Mouse (Mus musculus) hindbrain, postnatal 0 days (tissue): ENCODE data around the gene Wbp4. TPM values are rescaled to one million over a fixed set of nuclear protein-coding genes. Genes with fewer than 3 reads are reported as not detected.
"Not testable (repeated sequence)": the region's sequence is repeated elsewhere in the genome, so short reads cannot be mapped to it uniquely, and the experiment has no call there.

Experiments
- ATAC-seq: fragments of 200-750 bp; cut with Nextera tagmentation; 2 replicates; pipeline ENCODE4 v1.8.0; 2017; ENCODE audit warnings: mild to moderate bottlenecking, moderate TSS enrichment, moderate library complexity
- DNase-seq: peaks from one replicate; pipeline ENCODE4 v3.0.0-alpha.2; 2015; ENCODE audit warnings: low spot score
- H3K27ac ChIP-seq: fragments of 300-500 bp; sonication (generic); 2 replicates; pipeline ENCODE4 v1.5.1; 2014; ENCODE audit warnings: mild to moderate bottlenecking
- H3K27me3 ChIP-seq: fragments of 300-500 bp; sonication (generic); 2 replicates; pipeline ENCODE4 v1.6.1; 2014; ENCODE audit warnings: low read length, mixed read lengths; ENCODE audit not compliant: insufficient read depth
- H3K36me3 ChIP-seq: fragments of 300-500 bp; sonication (generic); 2 replicates; pipeline ENCODE4 v1.6.1; 2014; ENCODE audit warnings: low read length, mixed read lengths; ENCODE audit not compliant: insufficient read depth
- H3K4me1 ChIP-seq: fragments of 300-500 bp; sonication (generic); 2 replicates; pipeline ENCODE4 v1.6.1; 2014; ENCODE audit warnings: antibody characterized with exemption, low read length, mixed read lengths; ENCODE audit not compliant: insufficient read depth
- H3K4me2 ChIP-seq: fragments of 300-500 bp; sonication (generic); 2 replicates; pipeline ENCODE4 v1.6.1; 2014; ENCODE audit warnings: low read depth, mild to moderate bottlenecking, low read length, moderate library complexity, mixed read lengths
- H3K4me3 ChIP-seq: fragments of 300-500 bp; sonication (generic); 2 replicates; pipeline ENCODE4 v1.5.1; 2014; ENCODE audit warnings: low read length
- H3K9ac ChIP-seq: fragments of 300-500 bp; sonication (generic); replicated peaks from 2 replicates; pipeline ENCODE4 v1.6.1; 2014; ENCODE audit warnings: mild to moderate bottlenecking, low read length, moderate library complexity, mixed read lengths
- H3K9me3 ChIP-seq: fragments of 300-500 bp; sonication (generic); 2 replicates; pipeline ENCODE4 v1.6.1; 2016; ENCODE audit warnings: low read length, mixed read lengths
- CTCF ChIP-seq: IDR thresholded peaks from 2 replicates; pipeline ENCODE4 v1.5.1; 2016; ENCODE audit warnings: antibody characterized with exemption, control low read depth, low read depth
- WGBS: fragments of 180-500 bp; shearing (Covaris S2); extraction: QIAGEN DNeasy Blood & Tissue Kit; methylation state at CpG from one replicate; pipeline ENCODE4 v1.1.7; 2014; 5-methylcytosine and 5-hydroxymethylcytosine counted together
- polyA plus RNA-seq: library from polyadenylated mRNA; unstranded; fragments of >200 nt; fragmentation: Nextera tagmentation; extraction: Ambion mirVana; gene quantifications from 2 replicates; pipeline ENCODE4 v1.2.1, GENCODE M21; 2015
- total RNA-seq: library from RNA; depleted of rRNA; stranded (reverse); fragments of >200 nt; gene quantifications from 2 replicates; pipeline ENCODE4 v1.2.3, GENCODE M21; 2014; rRNA removed

Wbp4 gene
- total and polyA plus RNA-seq, 2 experiments from 2014 or later, result 20.6 to 49.9 TPM

DNA sequence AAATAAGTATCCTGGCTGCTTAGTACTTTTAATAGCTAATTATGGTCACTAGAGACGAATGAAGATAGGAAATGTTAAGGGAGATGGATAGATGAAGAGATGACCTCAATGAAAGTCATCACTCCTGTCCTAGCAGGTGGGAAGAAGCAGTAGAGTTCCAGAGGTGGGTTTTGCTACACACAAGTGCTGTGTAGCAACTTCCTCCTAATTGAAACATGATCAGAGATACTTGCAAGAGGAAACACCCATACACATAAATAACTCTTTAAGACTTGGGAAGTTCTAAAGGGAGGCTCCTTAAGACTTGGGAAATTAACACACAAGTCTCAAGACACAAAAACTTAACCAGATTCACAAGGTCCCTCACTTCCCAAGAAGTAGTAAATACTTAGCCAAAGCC is 47.3 kb downstream of the Wbp4 start:
- DNase-seq (no peak), ATAC-seq (no peak)
- Histone ChIP-seq H3K4me3 (no peak overlapping the region), H3K4me1 (no peaks in the 10 kb centered on the region), H3K27ac (no peak overlapping the region), H3K9me3 (no peaks in the 10 kb centered on the region), H3K9ac (no peak overlapping the region), H3K36me3 (no peaks in the 10 kb centered on the region), H3K4me2 (no peak overlapping the region), H3K27me3 (no peaks in the 10 kb centered on the region)
- 74% methylated on average over 1 of the region's 1 CpGs for WGBS
- TF ChIP-seq CTCF, result no peak

DNA sequence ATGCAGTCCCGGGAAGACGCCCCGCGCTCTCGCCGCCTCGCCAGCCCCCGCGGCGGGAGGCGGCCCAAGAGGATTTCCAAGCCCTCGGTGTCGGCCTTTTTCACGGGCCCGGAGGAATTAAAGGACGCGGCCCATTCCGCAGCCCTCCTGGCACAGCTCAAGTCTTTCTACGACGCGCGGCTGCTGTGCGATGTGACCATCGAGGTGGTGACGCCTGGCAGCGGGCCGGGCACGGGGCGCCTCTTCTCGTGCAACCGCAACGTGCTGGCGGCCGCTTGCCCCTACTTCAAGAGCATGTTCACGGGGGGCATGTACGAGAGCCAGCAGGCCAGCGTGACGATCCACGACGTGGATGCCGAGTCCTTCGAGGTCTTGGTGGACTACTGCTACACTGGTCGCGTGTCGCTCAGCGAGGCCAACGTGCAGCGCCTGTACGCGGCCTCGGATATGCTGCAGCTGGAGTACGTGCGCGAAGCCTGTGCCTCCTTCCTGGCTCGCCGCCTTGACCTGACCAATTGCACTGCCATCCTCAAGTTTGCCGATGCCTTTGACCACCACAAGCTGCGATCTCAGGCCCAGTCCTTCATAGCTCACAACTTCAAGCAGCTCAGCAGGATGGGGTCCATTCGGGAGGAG is 54.5 kb downstream of the Wbp4 start:
- Histone ChIP-seq H3K9ac (peak overlapping the region; percentile 63), H3K4me2 (peak overlapping the region; percentile 55), H3K27ac (peak overlapping the region; percentile 85), H3K4me3 (peak overlapping the region; percentile 49)
- not testable (repeated sequence) for DNase-seq, H3K36me3 ChIP-seq, H3K9me3 ChIP-seq, H3K4me1 ChIP-seq, H3K27me3 ChIP-seq
- WGBS, result 71% methylated on average over 7 of the region's 59 CpGs
- peak; percentile 39 for ATAC-seq

DNA sequence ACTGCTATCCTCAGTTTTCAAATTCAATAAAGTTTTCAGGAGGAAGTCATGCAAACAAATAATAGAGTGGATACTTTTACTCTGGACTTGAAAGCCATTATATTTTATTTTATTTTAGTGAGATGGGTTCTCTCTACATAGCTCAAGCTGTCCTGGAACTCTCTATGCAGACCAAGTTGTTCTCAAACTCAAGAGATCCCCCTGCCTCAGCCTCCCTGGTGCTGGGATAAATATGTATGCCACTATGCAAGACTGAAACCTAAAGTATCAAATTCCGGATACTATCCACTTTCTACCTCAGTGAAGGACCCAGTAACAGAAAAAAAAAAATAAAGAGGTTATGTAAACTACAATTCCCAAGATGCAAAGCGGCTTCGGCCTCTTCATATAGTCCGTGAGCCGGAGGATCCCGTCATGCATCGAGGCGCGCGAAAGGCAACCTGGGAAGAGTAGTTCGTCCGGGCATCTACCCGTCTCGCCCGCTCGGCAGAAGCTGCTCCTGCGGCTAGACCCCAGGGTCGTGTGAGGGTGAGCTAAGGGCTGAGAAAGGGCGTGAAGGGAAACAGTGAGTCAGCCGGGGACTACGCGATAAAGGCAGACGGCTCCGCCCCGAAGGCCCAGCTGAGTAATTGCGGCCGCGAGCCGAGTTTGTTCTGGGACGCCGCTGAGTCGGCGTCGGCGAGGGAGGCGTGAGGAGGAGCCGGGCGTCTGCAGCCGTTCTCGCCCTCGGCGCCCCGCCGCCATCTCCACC is 55.2 kb downstream of the Wbp4 start, which contains the start of gene Kbtbd7:
Gene Kbtbd7 (plus strand): TSS at position 533 of the 751 bp plus-strand sequence.
- Histone ChIP-seq H3K4me3 (peak within 1 kb of the TSS; percentile 49), H3K4me2 (peak within 1 kb of the TSS; percentile 55), H3K9ac (peak within 1 kb of the TSS; percentile 63), H3K27me3 (no peaks in the 10 kb centered on the region), H3K36me3 (no peaks in the 10 kb centered on the region), H3K9me3 (no peaks in the 10 kb centered on the region), H3K4me1 (no peaks in the 10 kb centered on the region), H3K27ac (peak within 1 kb of the TSS; percentile 85)
- WGBS, result under 1% methylated on average over 44 of the region's 44 CpGs
- peak; percentile 97 for DNase-seq
- peak; percentile 98 for ATAC-seq
- no peak for TF ChIP-seq CTCF

DNA sequence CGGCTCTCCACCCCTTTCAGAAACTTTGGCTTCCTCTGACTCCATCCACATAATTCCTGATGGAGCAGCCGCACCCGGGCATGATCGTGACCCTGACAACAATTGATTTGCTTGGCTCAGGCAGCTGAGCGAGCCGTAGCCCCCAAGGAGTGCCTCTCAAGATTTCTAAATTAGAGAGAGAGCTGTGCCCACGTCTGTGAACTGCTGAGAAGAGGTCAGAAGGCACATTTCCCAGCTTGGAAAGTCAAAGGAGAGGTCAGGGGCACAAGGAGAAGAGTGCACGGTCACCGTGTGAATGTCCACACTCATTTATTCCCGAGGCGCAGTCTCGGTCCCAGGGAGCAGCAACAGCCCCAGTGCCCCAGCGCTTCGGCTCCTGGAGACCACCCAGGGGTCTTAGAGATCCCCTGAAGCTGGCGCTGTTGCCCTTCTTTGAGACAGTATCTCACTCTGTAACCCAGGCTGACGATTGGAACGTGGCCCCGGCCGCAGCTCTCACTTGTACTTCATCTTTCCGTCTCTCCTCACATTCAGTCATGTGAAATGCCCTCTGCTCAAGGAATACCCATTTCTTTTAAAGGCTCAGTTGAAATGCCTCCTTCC is 61.1 kb downstream of the Wbp4 start:
- 29% methylated on average over 20 of the region's 20 CpGs for WGBS
- Histone ChIP-seq H3K27me3 (no peaks in the 10 kb centered on the region), H3K27ac (no peak overlapping the region), H3K9ac (no peak overlapping the region), H3K4me1 (no peaks in the 10 kb centered on the region), H3K36me3 (0 out of 2 replicates have a peak, but pooled peaks cover 8% of the 10 kb centered on the region), H3K9me3 (no peaks in the 10 kb centered on the region), H3K4me3 (no peak overlapping the region), H3K4me2 (0 out of 2 replicates have a peak overlapping the region, but pooled peaks have one; percentile 10)
- ATAC-seq (peak; percentile 51; the same call in 1 of the 2 replicates), DNase-seq (peak; percentile 54)
- peak; percentile 38 for TF ChIP-seq CTCF

DNA sequence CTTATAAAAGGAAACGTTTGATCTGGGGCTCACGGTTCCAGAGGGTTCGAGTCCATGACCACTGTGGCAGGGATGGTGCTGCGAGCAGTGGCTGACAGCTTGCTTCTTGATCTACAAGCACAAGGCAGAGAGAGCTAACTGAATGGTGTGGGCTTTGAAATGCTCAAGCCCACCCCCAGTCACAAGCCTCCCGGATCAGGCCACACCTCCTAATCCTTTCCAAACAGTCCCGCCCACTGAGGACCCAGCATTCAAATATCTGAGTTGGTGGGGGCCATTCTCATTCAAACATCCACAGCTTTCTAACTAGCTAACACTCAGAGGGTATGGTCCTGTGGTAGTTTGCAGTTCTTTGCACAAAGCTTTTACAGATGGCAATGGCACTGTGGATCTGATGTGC is 68.2 kb downstream of the Wbp4 start:
- DNase-seq (no peak), ATAC-seq (no peak)
- TF ChIP-seq CTCF, result no peak
- H3K9me3 ChIP-seq, result no peaks in the 10 kb centered on the region
- H3K27me3 ChIP-seq, result no peaks in the 10 kb centered on the region
- H3K9ac ChIP-seq, result no peak overlapping the region
- H3K27ac ChIP-seq, result no peak overlapping the region
- H3K4me3 ChIP-seq, result no peak overlapping the region
- 86% methylated on average over 6 of the region's 6 CpGs for WGBS
- H3K4me1 ChIP-seq, result no peaks in the 10 kb centered on the region
- H3K36me3 ChIP-seq, result peaks cover 13% of the 10 kb centered on the region
- no peak overlapping the region for H3K4me2 ChIP-seq

DNA sequence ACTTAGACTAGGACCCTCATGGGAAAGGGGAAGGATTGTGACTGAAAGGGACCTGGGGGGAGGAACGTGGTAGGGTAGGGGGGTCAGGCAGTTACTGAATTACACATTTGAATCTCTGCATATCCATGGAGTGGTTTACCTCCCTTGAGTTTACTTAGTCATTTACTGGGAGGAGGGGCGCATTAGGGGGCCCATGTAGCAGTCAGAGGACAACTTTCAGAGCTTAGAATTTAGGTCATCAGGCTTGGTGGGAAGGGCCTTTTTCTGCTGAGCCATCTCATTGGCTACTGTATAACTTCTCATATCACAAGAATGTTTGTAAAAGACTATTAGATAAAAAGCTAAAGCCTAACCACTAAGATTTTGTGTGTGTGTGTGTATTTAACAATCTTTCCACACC is 70.7 kb downstream of the Wbp4 start:
- no peak overlapping the region for H3K4me2 ChIP-seq
- H3K27ac ChIP-seq, result no peak overlapping the region
- no peaks in the 10 kb centered on the region for H3K9me3 ChIP-seq
- H3K4me3 ChIP-seq, result no peak overlapping the region
- no peaks in the 10 kb centered on the region for H3K4me1 ChIP-seq
- H3K27me3 ChIP-seq, result no peaks in the 10 kb centered on the region
- no peak for DNase-seq
- H3K9ac ChIP-seq, result no peak overlapping the region
- no peak for ATAC-seq
- peaks cover 13% of the 10 kb centered on the region for H3K36me3 ChIP-seq
- no peak for TF ChIP-seq CTCF
- WGBS, result 83% methylated on average over 2 of the region's 2 CpGs

Other genes with a start within 250 kb of the Wbp4 start
- gene Zfp957, start 234.2 kb downstream of the Wbp4 start, total RNA-seq, result not detected in 2 replicates
- not detected in 2 replicates for gene Zfp957, start 234.2 kb downstream of the Wbp4 start, polyA plus RNA-seq
- gene Rgcc, start 179.9 kb downstream of the Wbp4 start, total RNA-seq, result 68.6 and 74.4 TPM in 2 replicates
- 43.3 and 55.1 TPM in 2 replicates for gene Rgcc, start 179.9 kb downstream of the Wbp4 start, polyA plus RNA-seq
- 2.4 and 5.5 TPM in 2 replicates for gene Naa16, start 90.7 kb downstream of the Wbp4 start, total RNA-seq
- 14.4 and 15.0 TPM in 2 replicates for gene Naa16, start 90.7 kb downstream of the Wbp4 start, polyA plus RNA-seq
- gene Mtrf1, start 83.7 kb downstream of the Wbp4 start, total RNA-seq, result 4.1 and 6.6 TPM in 2 replicates
- 9.5 and 12.1 TPM in 2 replicates for gene Mtrf1, start 83.7 kb downstream of the Wbp4 start, polyA plus RNA-seq
- gene Kbtbd7, start 55.0 kb downstream of the Wbp4 start, total RNA-seq, result 27.0 and 27.8 TPM in 2 replicates
- gene Kbtbd7, start 55.0 kb downstream of the Wbp4 start, polyA plus RNA-seq, result 10.2 and 10.7 TPM in 2 replicates
- gene Kbtbd6, start 29.7 kb downstream of the Wbp4 start, total RNA-seq, result 2.5 and 2.9 TPM in 2 replicates
- gene Kbtbd6, start 29.7 kb downstream of the Wbp4 start, polyA plus RNA-seq, result 1.1 and 1.8 TPM in 2 replicates
- gene Elf1, start 326 bp downstream of the Wbp4 start, total RNA-seq, result 4.3 and 6.4 TPM in 2 replicates
- 3.4 TPM in 2 replicates for gene Elf1, start 326 bp downstream of the Wbp4 start, polyA plus RNA-seq
- 16.0 and 16.4 TPM in 2 replicates for gene Sugt1, start 106.2 kb upstream of the Wbp4 start, total RNA-seq
- 87.3 and 88.4 TPM in 2 replicates for gene Sugt1, start 106.2 kb upstream of the Wbp4 start, polyA plus RNA-seq
- gene Cnmd, start 180.7 kb upstream of the Wbp4 start, total RNA-seq, result 0.37 and 0.68 TPM in 2 replicates
- gene Cnmd, start 180.7 kb upstream of the Wbp4 start, polyA plus RNA-seq, result 1.1 and 1.8 TPM in 2 replicates